Mouse (Mus musculus): ENCODE measurements around the gene Adamts20.
"Not testable (repeated sequence)": the region's sequence is repeated elsewhere in the genome, so short reads cannot be mapped to it uniquely, and the experiment has no call there.

The Adamts20 gene

GRCm38 (mm10) chr15:94444437-94445136 is 20.6 kb downstream of the Adamts20 start:
- DNase-seq (ENCODE audit: extremely low read depth, low read depth, low spot score): no peak

- no peak for DNase-seq (ENCODE audit: extremely low read depth, low read depth, low spot score)
Measured at GRCm38 (mm10) chr15:94444043-94444436, 21.2 kb downstream of the Adamts20 start.

GRCm38 (mm10) chr15:94443025-94443424 is 22.2 kb downstream of the Adamts20 start:
- DNase-seq (ENCODE audit: extremely low read depth, low read depth, low spot score): no peak

- DNase-seq (ENCODE audit: extremely low read depth, low read depth, low spot score): no peak
Measured at GRCm38 (mm10) chr15:94435532-94435931, 29.7 kb downstream of the Adamts20 start.

GRCm38 (mm10) chr15:94430681-94431405 is 34.4 kb downstream of the Adamts20 start:
- no peak for DNase-seq (ENCODE audit: extremely low read depth, low read depth, low spot score)

GRCm38 (mm10) chr15:94428726-94429125 is 36.5 kb downstream of the Adamts20 start:
- no peak for DNase-seq (ENCODE audit: extremely low read depth, low read depth, low spot score)

- DNase-seq (ENCODE audit: extremely low read depth, low read depth, low spot score): no peak
Measured at GRCm38 (mm10) chr15:94427482-94428214, 37.6 kb downstream of the Adamts20 start.

GRCm38 (mm10) chr15:94420526-94420925 is 44.7 kb downstream of the Adamts20 start:
- DNase-seq (ENCODE audit: extremely low read depth, low read depth, low spot score): no peak

GRCm38 (mm10) chr15:94419167-94419566 is 46.1 kb downstream of the Adamts20 start:
- no peak for DNase-seq (ENCODE audit: extremely low read depth, low read depth, low spot score)

GRCm38 (mm10) chr15:94418427-94418826 is 46.8 kb downstream of the Adamts20 start:
- DNase-seq (ENCODE audit: extremely low read depth, low read depth, low spot score): no peak

GRCm38 (mm10) chr15:94417216-94418155 is 47.7 kb downstream of the Adamts20 start:
- DNase-seq (ENCODE audit: extremely low read depth, low read depth, low spot score): no peak

GRCm38 (mm10) chr15:94409832-94410231 is 55.4 kb downstream of the Adamts20 start:
- no peak for DNase-seq (ENCODE audit: extremely low read depth, low read depth, low spot score)

- DNase-seq (ENCODE audit: extremely low read depth, low read depth, low spot score): no peak
Measured at GRCm38 (mm10) chr15:94406364-94406763, 58.9 kb downstream of the Adamts20 start.

GRCm38 (mm10) chr15:94404071-94404545 is 61.1 kb downstream of the Adamts20 start:
- DNase-seq (ENCODE audit: extremely low read depth, low read depth, low spot score): no peak

- no peak for DNase-seq (ENCODE audit: extremely low read depth, low read depth, low spot score)
Measured at GRCm38 (mm10) chr15:94403461-94404070, 61.7 kb downstream of the Adamts20 start.

- DNase-seq (ENCODE audit: extremely low read depth, low read depth, low spot score): no peak
Measured at GRCm38 (mm10) chr15:94403018-94403417, 62.2 kb downstream of the Adamts20 start.

- no peak for DNase-seq (ENCODE audit: extremely low read depth, low read depth, low spot score)
Measured at GRCm38 (mm10) chr15:94392737-94393136, 72.5 kb downstream of the Adamts20 start.

GRCm38 (mm10) chr15:94390127-94390526 is 75.1 kb downstream of the Adamts20 start:
- DNase-seq (ENCODE audit: extremely low read depth, low read depth, low spot score): not testable (repeated sequence)

GRCm38 (mm10) chr15:94379425-94379824 is 85.8 kb downstream of the Adamts20 start:
- no peak for DNase-seq (ENCODE audit: extremely low read depth, low read depth, low spot score)

GRCm38 (mm10) chr15:94372548-94372947 is 92.7 kb downstream of the Adamts20 start:
- no peak for DNase-seq (ENCODE audit: extremely low read depth, low read depth, low spot score)

Data from fat pad, adult 2 months (tissue).